Comparison of ENCODE assay signal across 10 mouse cellular contexts in genomic region chr2:158625697-158626096, GRCm38 (mm10). TPM values are rescaled to one million over a fixed set of nuclear protein-coding genes. Genes with fewer than 3 reads are reported as not detected.
DNase-seq lines count a peak whose midpoint lies in the region; ATAC-seq and TF ChIP-seq lines count a peak whose summit lies in the region.
"Had no signal": no experiment of that assay in that cellular context is flagged by ENCODE, and none has a peak within 500 bp of the region (broad histone marks: within the 10 kb centered on the region; RNA-seq: fewer than 3 reads in every experiment).

No protein-coding gene starts in this region.

- no peaks in the 10 kb centered on the region for H3K27me3 ChIP-seq in liver, adult 2 months (ENCODE audit: control insufficient read depth, insufficient read depth, low read length)
- H3K27me3 ChIP-seq in embryonic facial prominence, embryonic 14.5 days (replicated peaks; ENCODE audit: control insufficient read depth, insufficient read depth, low read length): 0 out of 2 replicates have a peak, but pooled peaks cover 4% of the 10 kb centered on the region
- H3K27me3 ChIP-seq in intestine, postnatal 0 days (replicated peaks; ENCODE audit: control insufficient read depth, insufficient read depth, low read length): 0 out of 2 replicates have a peak, but pooled peaks cover 11% of the 10 kb centered on the region
- peaks cover 3% of the 10 kb centered on the region; the same call in 1 of the 2 replicates for H3K27me3 ChIP-seq in neural tube, embryonic 14.5 days (ENCODE audit: control insufficient read depth, insufficient read depth, low read length)

- H3K4me3 ChIP-seq in liver, adult 2 months (ENCODE audit: insufficient read depth, low read depth, low read length): peak overlapping the region; percentile 90
- H3K4me3 ChIP-seq in embryonic facial prominence, embryonic 14.5 days (ENCODE audit: low read depth, low read length): peak overlapping the region; percentile 94
- H3K4me3 ChIP-seq in intestine, postnatal 0 days (ENCODE audit: low read depth, low read length): peak overlapping the region; percentile 99
- peak overlapping the region; percentile 90 for H3K4me3 ChIP-seq in neural tube, embryonic 14.5 days (ENCODE audit: low read depth, low read length)

- no peak for TF ChIP-seq CTCF in liver, adult 2 months (IDR thresholded peaks at IDR 0.05; ENCODE audit: low read depth, low read length)
- TF ChIP-seq CTCF in intestine, postnatal 0 days (IDR thresholded peaks at IDR 0.05; ENCODE audit: low read depth): no peak

- peaks cover 2% of the 10 kb centered on the region; the same call in 1 of the 2 replicates for H3K4me1 ChIP-seq in liver, adult 2 months (ENCODE audit: control insufficient read depth, insufficient read depth, low read length)
- peaks cover 11% of the 10 kb centered on the region for H3K4me1 ChIP-seq in embryonic facial prominence, embryonic 14.5 days (ENCODE audit: control insufficient read depth, insufficient read depth, low read length)
- no peaks in the 10 kb centered on the region for H3K4me1 ChIP-seq in intestine, postnatal 0 days (replicated peaks; ENCODE audit: control insufficient read depth, insufficient read depth, low read length)
- H3K4me1 ChIP-seq in neural tube, embryonic 14.5 days (ENCODE audit: control insufficient read depth, insufficient read depth, low read length): peaks cover 11% of the 10 kb centered on the region; the same call in 1 of the 2 replicates

- H3K27ac ChIP-seq in liver, adult 2 months (replicated peaks; ENCODE audit: insufficient read depth, low read depth, low read length): peak overlapping the region; percentile 78
- H3K27ac ChIP-seq in embryonic facial prominence, embryonic 14.5 days (replicated peaks; ENCODE audit: low read depth, low read length): no peak overlapping the region
- 0 out of 2 replicates have a peak overlapping the region, but pooled peaks have one; percentile 91 for H3K27ac ChIP-seq in intestine, postnatal 0 days (ENCODE audit: low read depth, low read length)
- H3K27ac ChIP-seq in neural tube, embryonic 14.5 days (ENCODE audit: low read depth, low read length): no peak overlapping the region; the same call in 1 of the 2 replicates

- 12% methylated on average over 8 of the region's 8 CpGs for WGBS in liver, adult 2 months
- WGBS in embryonic facial prominence, embryonic 14.5 days: 34% methylated on average over 8 of the region's 8 CpGs
- WGBS in intestine, postnatal 0 days: 26% methylated on average over 8 of the region's 8 CpGs
- WGBS in neural tube, embryonic 14.5 days: 43% methylated on average over 8 of the region's 8 CpGs

- H3K79me2 ChIP-seq in liver, adult 2 months (ENCODE audit: control insufficient read depth, insufficient read depth, low read length): no peaks in the 10 kb centered on the region

- ATAC-seq in embryonic facial prominence, embryonic 14.5 days (ENCODE audit: low read depth): no peak
- no peak for ATAC-seq in intestine, postnatal 0 days
- no peak for ATAC-seq in neural tube, embryonic 14.5 days (ENCODE audit: low read depth)

- H3K9me3 ChIP-seq in embryonic facial prominence, embryonic 14.5 days (ENCODE audit: control insufficient read depth, low read length): no peaks in the 10 kb centered on the region
- no peaks in the 10 kb centered on the region for H3K9me3 ChIP-seq in intestine, postnatal 0 days (ENCODE audit: control insufficient read depth)
- no peaks in the 10 kb centered on the region for H3K9me3 ChIP-seq in neural tube, embryonic 14.5 days (ENCODE audit: control insufficient read depth, low read length)

- H3K9ac ChIP-seq in liver, adult 2 months (ENCODE audit: low read depth, low read length): peak overlapping the region; percentile 77
- peak overlapping the region; percentile 90 for H3K9ac ChIP-seq in embryonic facial prominence, embryonic 14.5 days (ENCODE audit: low read depth, low read length)
- peak overlapping the region; percentile 87 for H3K9ac ChIP-seq in intestine, postnatal 0 days (ENCODE audit: low read depth, low read length)
- peak overlapping the region; percentile 89 for H3K9ac ChIP-seq in neural tube, embryonic 14.5 days (replicated peaks; ENCODE audit: low read depth, low read length)

- H3K4me2 ChIP-seq in embryonic facial prominence, embryonic 14.5 days (ENCODE audit: low read depth, low read length): peak overlapping the region; percentile 81
- H3K4me2 ChIP-seq in intestine, postnatal 0 days (replicated peaks; ENCODE audit: low read depth): peak overlapping the region; percentile 81
- H3K4me2 ChIP-seq in neural tube, embryonic 14.5 days (ENCODE audit: low read depth, low read length): peak overlapping the region; percentile 89

- H3K36me3 ChIP-seq in liver, adult 2 months (ENCODE audit: control insufficient read depth, insufficient read depth, low read length): peaks cover 12% of the 10 kb centered on the region; the same call in 1 of the 2 replicates
- H3K36me3 ChIP-seq in embryonic facial prominence, embryonic 14.5 days (ENCODE audit: control insufficient read depth, insufficient read depth, low read length): peaks cover 42% of the 10 kb centered on the region
- peaks cover 18% of the 10 kb centered on the region for H3K36me3 ChIP-seq in intestine, postnatal 0 days (ENCODE audit: control insufficient read depth, insufficient read depth)
- peaks cover 15% of the 10 kb centered on the region; the same call in 1 of the 2 replicates for H3K36me3 ChIP-seq in neural tube, embryonic 14.5 days (ENCODE audit: control insufficient read depth, insufficient read depth, low read length)

- TF ChIP-seq POLR2A in liver, adult 2 months (IDR thresholded peaks at IDR 0.05; ENCODE audit: extremely low read depth, insufficient read depth, low read length): no peak

- no peak for DNase-seq in liver, adult 2 months (ENCODE audit: extremely low read depth, low read depth, low spot score)
- no peak for DNase-seq in liver
- DNase-seq in embryonic facial prominence, embryonic 14.5 days (ENCODE audit: low spot score): no peak
- DNase-seq in MN1 (ENCODE audit: low spot score): no peak
- no peak for DNase-seq in adrenal gland, adult (ENCODE audit: inconsistent age in 2 of 2, low spot score in 1 of 2)
- DNase-seq in kidney, postnatal 10 days: no peak
- DNase-seq: retina, postnatal 1 day had no signal

RNA-seq across cellular contexts. Expression of gene Actr5, which starts 1.0 kb away (rescaled TPM):
- 6.3 and 6.9 TPM in 2 replicates for total RNA-seq in liver, adult 2 months (2014; rRNA removed)
- 3.4 and 4.6 TPM in 2 replicates for polyA plus RNA-seq in liver, adult 2 months (2012; rRNA removed)
- polyA plus RNA-seq in embryonic facial prominence, embryonic 14.5 days (2014; fragmentation: Nextera tagmentation; extraction: Ambion mirVana): 10.6 and 13.0 TPM in 2 replicates
- polyA plus RNA-seq in intestine, postnatal 0 days (2015; fragmentation: Nextera tagmentation; extraction: Ambion mirVana): 3.7 and 5.3 TPM in 2 replicates
- 12.9 TPM in 2 replicates for polyA plus RNA-seq in neural tube, embryonic 14.5 days (2014; fragmentation: Nextera tagmentation; extraction: Ambion mirVana)

RNA-seq across cellular contexts. Expression of gene Slc32a1, which starts 15.1 kb away (rescaled TPM):
- total RNA-seq in liver, adult 2 months (2014; rRNA removed): not detected in 2 replicates
- not detected in 2 replicates for polyA plus RNA-seq in liver, adult 2 months (2012; rRNA removed)
- 0.07 TPM in 1 of 2 replicates, not detected in the other for polyA plus RNA-seq in embryonic facial prominence, embryonic 14.5 days (2014; fragmentation: Nextera tagmentation; extraction: Ambion mirVana)
- not detected in 2 replicates for polyA plus RNA-seq in intestine, postnatal 0 days (2015; fragmentation: Nextera tagmentation; extraction: Ambion mirVana)
- polyA plus RNA-seq in neural tube, embryonic 14.5 days (2014; fragmentation: Nextera tagmentation; extraction: Ambion mirVana): 9.2 and 10.7 TPM in 2 replicates
- total RNA-seq: gastrocnemius, postnatal 4 days had no signal

RNA-seq across cellular contexts. Expression of gene Ppp1r16b, which starts 39.5 kb away (rescaled TPM):
- 2.4 and 3.4 TPM in 2 replicates for total RNA-seq in liver, adult 2 months (2014; rRNA removed)
- 0.70 and 0.99 TPM in 2 replicates for polyA plus RNA-seq in liver, adult 2 months (2012; rRNA removed)
- polyA plus RNA-seq in embryonic facial prominence, embryonic 14.5 days (2014; fragmentation: Nextera tagmentation; extraction: Ambion mirVana): 4.3 and 4.7 TPM in 2 replicates
- 3.3 and 3.4 TPM in 2 replicates for polyA plus RNA-seq in intestine, postnatal 0 days (2015; fragmentation: Nextera tagmentation; extraction: Ambion mirVana)
- 18.2 and 28.1 TPM in 2 replicates for polyA plus RNA-seq in neural tube, embryonic 14.5 days (2014; fragmentation: Nextera tagmentation; extraction: Ambion mirVana)

Comparison
In these comparisons a context has a peak if more than half of its experiments do, and no peak if none do; other contexts are left out.
1. H3K27ac ChIP-seq: peak in liver, adult 2 months (single experiment) and intestine, postnatal 0 days (single experiment); none in embryonic facial prominence, embryonic 14.5 days (single experiment) and neural tube, embryonic 14.5 days (single experiment).
2. Peak in every context shown above with its lines, with median percentiles within 50 percentile points of each other: H3K4me3 ChIP-seq, H3K9ac ChIP-seq and H3K4me2 ChIP-seq.